Mouse (Mus musculus) stomach, postnatal 0 days (tissue): ENCODE measurements around the gene Wdr78. TPM values are rescaled to one million over a fixed set of nuclear protein-coding genes. Genes with fewer than 3 reads are reported as not detected.

ENCODE experiments used
- ATAC-seq: fragments of 200-750 bp; cut with Nextera tagmentation; 2 replicates; pipeline ENCODE4 v1.8.0; 2017; ENCODE audit not compliant: low FRiP score, low TSS enrichment
- DNase-seq: peaks from one replicate; pipeline ENCODE4 v3.0.0-alpha.2; 2016; ENCODE audit warnings: low spot score
- H3K27ac ChIP-seq: fragments of 300-500 bp; sonication (generic); replicated peaks from 2 replicates; pipeline ENCODE4 v1.5.1; 2014; ENCODE audit warnings: mild to moderate bottlenecking, control low read depth
- H3K27me3 ChIP-seq: fragments of 300-500 bp; sonication (generic); 2 replicates; pipeline ENCODE4 v1.6.1; 2014; ENCODE audit warnings: low read length; ENCODE audit not compliant: control insufficient read depth, insufficient read depth
- H3K36me3 ChIP-seq: fragments of 300-500 bp; sonication (generic); 2 replicates; pipeline ENCODE4 v1.6.1; 2014; ENCODE audit warnings: low read length, mixed read lengths; ENCODE audit not compliant: control insufficient read depth, insufficient read depth
- H3K4me1 ChIP-seq: fragments of 300-500 bp; sonication (generic); replicated peaks from 2 replicates; pipeline ENCODE4 v1.6.1; 2014; ENCODE audit warnings: antibody characterized with exemption; ENCODE audit not compliant: control insufficient read depth, insufficient read depth
- H3K4me2 ChIP-seq: fragments of 300-500 bp; sonication (generic); replicated peaks from 2 replicates; pipeline ENCODE4 v1.6.1; 2014; ENCODE audit warnings: low read depth, mild to moderate bottlenecking, control low read depth, moderate library complexity
- H3K4me3 ChIP-seq: fragments of 300-500 bp; sonication (generic); 2 replicates; pipeline ENCODE4 v1.5.1; 2014; ENCODE audit warnings: low read depth, low read length, control low read depth
- H3K9ac ChIP-seq: fragments of 300-500 bp; sonication (generic); 2 replicates; pipeline ENCODE4 v1.6.1; 2014; ENCODE audit warnings: mild to moderate bottlenecking, low read length, control low read depth, mixed read lengths
- H3K9me3 ChIP-seq: fragments of 300-500 bp; sonication (generic); 2 replicates; pipeline ENCODE4 v1.6.1; 2016; ENCODE audit warnings: low read length; ENCODE audit not compliant: control insufficient read depth
- CTCF ChIP-seq: IDR thresholded peaks from 2 replicates; pipeline ENCODE4 v1.5.1; 2016; ENCODE audit warnings: antibody characterized with exemption, low read depth, mild to moderate bottlenecking, moderate library complexity
- EP300 ChIP-seq: optimal IDR thresholded peaks from 2 replicates; pipeline ENCODE3; 2016; ENCODE audit warnings: antibody characterized with exemption
- WGBS: fragments of 180-500 bp; shearing (Covaris S2); extraction: QIAGEN DNeasy Blood & Tissue Kit; methylation state at CpG from one replicate; pipeline ENCODE4 v1.1.7; 2014; 5-methylcytosine and 5-hydroxymethylcytosine counted together
- polyA plus RNA-seq: library from polyadenylated mRNA; unstranded; fragments of >200 nt; fragmentation: Nextera tagmentation; extraction: Ambion mirVana; gene quantifications from 2 replicates; pipeline ENCODE4 v1.2.1, GENCODE M21; 2015

The Wdr78 gene
- polyA plus RNA-seq, 1 experiment from 2014 or later = 0.25 TPM

DNA sequence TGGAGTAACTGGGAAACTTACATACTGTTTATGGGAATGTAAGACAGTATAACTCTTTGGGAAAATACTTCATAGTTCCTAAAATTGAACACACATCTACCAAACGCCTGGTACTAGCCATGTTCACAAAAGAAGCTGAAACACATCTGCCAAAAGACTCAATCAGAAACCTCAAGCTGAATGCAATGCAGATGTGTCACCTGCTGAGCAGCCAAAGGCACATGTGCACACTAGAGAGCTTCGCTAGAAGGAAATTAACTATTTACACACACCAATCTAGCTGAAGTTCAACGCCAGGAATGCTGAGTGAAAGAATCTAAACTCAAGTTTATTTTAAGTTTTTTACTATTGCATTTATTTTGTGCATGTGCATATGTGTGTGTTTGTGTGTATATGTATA is 43.7 kb downstream of the Wdr78 start:
- no peak for DNase-seq
- Histone ChIP-seq H3K27me3 (no peaks in the 10 kb centered on the region), H3K36me3 (no peaks in the 10 kb centered on the region), H3K9ac (no peak overlapping the region), H3K4me2 (no peak overlapping the region), H3K4me3 (no peak overlapping the region), H3K27ac (no peak overlapping the region), H3K9me3 (no peaks in the 10 kb centered on the region), H3K4me1 (no peaks in the 10 kb centered on the region)
- TF ChIP-seq EP300 = no peak
- no peak for TF ChIP-seq CTCF
- no peak for ATAC-seq
- 81% methylated on average over 3 of the region's 3 CpGs for WGBS

DNA sequence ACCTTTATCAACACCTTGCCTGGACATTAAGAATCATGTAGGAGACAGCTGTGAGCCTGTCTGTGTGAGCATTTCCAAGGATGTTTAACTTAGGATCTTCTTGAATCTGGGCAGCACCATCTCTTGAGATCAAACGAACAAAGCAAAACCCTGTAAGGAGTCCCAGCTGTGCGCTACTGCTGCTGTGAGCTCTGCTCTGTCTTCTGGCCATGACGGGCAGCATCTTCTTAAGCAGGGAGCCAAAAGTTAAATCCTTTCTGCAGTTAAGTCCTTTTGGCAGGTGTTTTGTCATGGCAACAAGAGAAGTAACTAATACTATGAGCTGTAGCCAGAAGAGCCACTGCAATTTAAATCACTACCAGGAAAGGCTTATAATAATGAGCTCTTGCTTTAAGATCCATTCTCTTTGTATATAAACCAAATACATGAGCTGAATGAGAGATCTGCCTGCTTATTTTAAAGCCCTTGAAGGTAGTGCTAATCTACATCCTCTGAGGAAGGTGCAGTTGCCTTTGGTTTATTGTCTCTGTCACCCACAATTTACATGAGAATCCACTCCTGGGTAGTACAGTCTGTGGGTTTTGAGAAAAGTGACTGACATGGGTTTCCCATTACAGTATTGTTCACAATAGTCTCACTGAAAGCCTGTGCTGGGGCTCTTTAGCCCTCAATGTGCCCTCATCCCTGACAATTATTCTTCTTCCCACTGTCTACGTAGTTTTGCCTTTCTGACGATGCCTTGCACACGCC is 46.3 kb downstream of the Wdr78 start:
- WGBS = 68% methylated on average over 6 of the region's 6 CpGs
- TF ChIP-seq EP300 (no peak), CTCF (no peak)
- DNase-seq = no peak
- Histone ChIP-seq H3K4me2 (no peak overlapping the region), H3K4me3 (no peak overlapping the region), H3K9me3 (no peaks in the 10 kb centered on the region), H3K36me3 (no peaks in the 10 kb centered on the region), H3K9ac (no peak overlapping the region), H3K4me1 (no peaks in the 10 kb centered on the region), H3K27ac (no peak overlapping the region), H3K27me3 (no peaks in the 10 kb centered on the region)
- no peak for ATAC-seq

DNA sequence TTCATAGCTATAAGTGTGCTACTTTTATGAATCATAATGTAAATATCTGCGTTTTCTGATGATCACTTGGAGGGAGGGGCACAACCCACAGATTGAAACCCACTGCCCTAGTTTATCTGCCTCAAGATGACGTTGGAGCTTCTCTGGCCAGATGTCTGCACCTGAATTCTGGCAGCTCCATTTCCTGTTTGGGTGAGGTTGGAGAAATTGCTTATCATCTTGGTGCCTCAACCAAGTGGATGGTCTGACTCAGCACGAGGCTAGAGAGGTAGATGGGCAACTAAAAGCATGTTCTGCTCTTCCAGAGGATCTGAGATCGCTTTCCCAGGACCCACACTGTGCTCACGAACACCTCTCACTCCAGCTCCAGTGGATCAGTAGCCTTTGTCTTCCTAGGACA is 49.4 kb downstream of the Wdr78 start:
- Histone ChIP-seq H3K4me3 (no peak overlapping the region), H3K4me2 (no peak overlapping the region), H3K9me3 (no peaks in the 10 kb centered on the region), H3K4me1 (no peaks in the 10 kb centered on the region), H3K9ac (no peak overlapping the region), H3K27ac (no peak overlapping the region), H3K36me3 (no peaks in the 10 kb centered on the region), H3K27me3 (no peaks in the 10 kb centered on the region)
- TF ChIP-seq CTCF (no peak), EP300 (no peak)
- whole genome bisulfite sequencing = 64% methylated on average over 5 of the region's 5 CpGs
- ATAC-seq (no peak), DNase-seq (no peak)

DNA sequence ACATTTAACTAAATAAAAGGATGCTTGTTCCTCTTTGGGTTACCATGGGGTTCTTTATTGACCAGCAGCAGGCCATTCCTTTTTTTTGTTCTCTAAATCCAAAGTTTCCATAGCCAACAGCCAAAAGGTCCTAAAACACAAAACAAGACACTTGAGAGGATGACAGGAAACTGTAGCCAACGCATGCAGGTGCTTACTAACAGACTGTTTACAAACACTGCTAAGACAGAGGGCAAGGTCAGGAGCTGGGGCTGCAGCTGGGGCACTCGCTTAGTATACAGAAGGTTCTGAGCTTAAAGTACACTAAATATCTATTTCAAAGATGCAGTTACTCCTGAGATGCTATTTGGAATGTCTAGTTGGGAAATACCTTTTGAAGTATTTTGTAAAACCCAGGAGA is 49.9 kb downstream of the Wdr78 start:
- no peak for ATAC-seq
- TF ChIP-seq CTCF (no peak), EP300 (no peak)
- Histone ChIP-seq H3K4me1 (no peaks in the 10 kb centered on the region), H3K36me3 (no peaks in the 10 kb centered on the region), H3K4me3 (no peak overlapping the region), H3K9ac (no peak overlapping the region), H3K27me3 (no peaks in the 10 kb centered on the region), H3K27ac (no peak overlapping the region), H3K9me3 (no peaks in the 10 kb centered on the region), H3K4me2 (no peak overlapping the region)
- no peak for DNase-seq
- 55% methylated on average over 2 of the region's 2 CpGs for WGBS

DNA sequence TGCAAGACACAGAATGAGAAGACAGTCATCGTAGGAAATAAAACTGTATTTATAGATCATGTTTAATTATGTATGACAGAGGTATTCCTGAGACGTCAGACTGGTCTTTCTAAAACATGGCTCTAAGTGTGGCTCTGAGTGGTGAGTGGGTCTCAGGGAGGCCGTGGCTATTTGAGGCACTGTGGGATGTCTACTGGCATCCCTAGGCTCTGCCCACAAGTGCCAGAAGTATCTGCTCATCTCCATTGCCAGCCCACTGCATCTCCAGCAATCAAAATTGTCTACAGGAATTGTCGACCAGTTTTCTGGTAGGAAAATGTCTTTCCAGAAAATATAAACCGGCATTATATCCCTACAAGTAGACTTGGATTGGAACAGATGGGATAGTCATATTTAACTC is 57.4 kb downstream of the Wdr78 start:
- Histone ChIP-seq H3K4me2 (no peak overlapping the region), H3K36me3 (no peaks in the 10 kb centered on the region), H3K4me1 (no peaks in the 10 kb centered on the region), H3K27me3 (no peaks in the 10 kb centered on the region), H3K9me3 (no peaks in the 10 kb centered on the region), H3K4me3 (no peak overlapping the region), H3K27ac (no peak overlapping the region), H3K9ac (no peak overlapping the region)
- WGBS = 86% methylated on average over 5 of the region's 5 CpGs
- no peak for ATAC-seq
- TF ChIP-seq CTCF = no peak
- TF ChIP-seq EP300 = no peak
- no peak for DNase-seq

DNA sequence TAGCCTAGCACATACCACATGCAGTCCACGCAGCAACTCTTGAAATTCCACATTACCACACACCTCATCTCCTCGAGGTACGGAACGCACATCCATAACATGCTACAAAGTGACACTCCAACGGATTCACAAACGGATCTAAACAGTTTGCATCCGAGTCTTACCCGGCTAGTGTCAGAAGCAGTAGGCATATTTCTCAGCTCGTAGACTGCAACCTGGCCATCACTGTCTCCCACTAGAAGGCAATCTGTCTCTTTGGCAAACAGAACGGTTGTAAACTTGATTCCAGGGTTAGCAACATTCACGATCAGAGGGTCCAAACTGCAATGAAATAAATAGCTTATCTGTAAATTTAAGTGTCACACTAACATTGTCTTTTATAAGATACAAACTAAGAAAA is 66.3 kb downstream of the Wdr78 start:
- Histone ChIP-seq H3K9me3 (no peaks in the 10 kb centered on the region), H3K4me3 (no peak overlapping the region), H3K36me3 (no peaks in the 10 kb centered on the region), H3K4me2 (no peak overlapping the region), H3K27ac (no peak overlapping the region), H3K27me3 (no peaks in the 10 kb centered on the region), H3K9ac (no peak overlapping the region), H3K4me1 (no peaks in the 10 kb centered on the region)
- DNase-seq (no peak), ATAC-seq (no peak)
- no peak for TF ChIP-seq CTCF
- 80% methylated on average over 11 of the region's 11 CpGs for whole genome bisulfite sequencing
